Mouse (Mus musculus): ENCODE data around the gene Rabep1. TPM values are rescaled to one million over a fixed set of nuclear protein-coding genes. Genes with fewer than 3 reads are reported as not detected.

Gene Rabep1
- polyA plus RNA-seq, 1 experiment from 2014 or later: 49.6 TPM

DNA sequence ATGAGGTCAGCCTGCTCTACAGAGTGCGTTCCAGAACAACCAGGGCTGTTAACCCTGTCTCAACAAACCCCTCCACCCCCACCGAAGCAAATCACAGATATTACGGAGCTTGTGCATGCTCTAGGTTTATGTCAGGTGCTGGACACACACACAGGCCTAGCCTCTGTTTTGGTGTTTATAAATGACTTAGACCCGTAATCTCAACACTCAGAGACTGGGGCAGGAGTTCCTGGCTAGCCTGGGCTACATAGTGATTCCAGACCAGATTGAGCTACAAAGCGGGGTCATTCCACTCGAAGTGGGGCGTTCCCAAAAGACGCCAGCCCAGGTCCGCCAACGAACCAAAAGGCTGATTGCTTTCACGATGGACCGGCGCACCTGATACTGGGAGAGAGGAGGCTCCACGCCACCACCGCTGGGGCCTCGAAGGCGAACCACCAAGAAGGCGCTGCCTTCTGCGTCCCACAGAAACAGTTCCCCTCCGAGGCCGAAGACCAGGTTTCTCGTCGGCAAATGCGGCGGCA is 124.8 kb downstream of the Rabep1 start:
- Histone ChIP-seq H3K27me3 (no peaks in the 10 kb centered on the region), H3K9ac (replicated peaks) (peak overlapping the region; percentile 87), H3K4me1 (peaks cover 15% of the 10 kb centered on the region), H3K4me3 (peak overlapping the region; percentile 74), H3K9me3 (no peaks in the 10 kb centered on the region), H3K27ac (replicated peaks) (peak overlapping the region; percentile 85), H3K36me3 (peaks cover 35% of the 10 kb centered on the region), H3K4me2 (replicated peaks) (peak overlapping the region; percentile 80)
- ATAC-seq (ENCODE audit: low FRiP score, low read depth): peak; percentile 13
- WGBS: under 1% methylated on average over 25 of the region's 25 CpGs

GRCm38 (mm10) chr11:70969821-70970559 is 125.4 kb downstream of the Rabep1 start, which contains the start of the genes Nup88 and Rpain:
TSS of gene Nup88 (minus strand) at chr11:70969973.
TSS of gene Rpain (plus strand) at chr11:70970213.
- under 1% methylated on average over 43 of the region's 43 CpGs for WGBS
- Histone ChIP-seq H3K4me2 (replicated peaks) (peak within 1 kb of the TSS; percentile 80), H3K9me3 (no peaks in the 10 kb centered on the region), H3K9ac (replicated peaks) (peak within 1 kb of the TSS; percentile 87), H3K27ac (replicated peaks) (peak within 1 kb of the TSS; percentile 85), H3K4me1 (peaks cover 15% of the 10 kb centered on the region), H3K27me3 (no peaks in the 10 kb centered on the region), H3K4me3 (peak within 1 kb of the TSS; percentile 74), H3K36me3 (peaks cover 35% of the 10 kb centered on the region)
- peak; percentile 97 for ATAC-seq (ENCODE audit: low FRiP score, low read depth)

DNA sequence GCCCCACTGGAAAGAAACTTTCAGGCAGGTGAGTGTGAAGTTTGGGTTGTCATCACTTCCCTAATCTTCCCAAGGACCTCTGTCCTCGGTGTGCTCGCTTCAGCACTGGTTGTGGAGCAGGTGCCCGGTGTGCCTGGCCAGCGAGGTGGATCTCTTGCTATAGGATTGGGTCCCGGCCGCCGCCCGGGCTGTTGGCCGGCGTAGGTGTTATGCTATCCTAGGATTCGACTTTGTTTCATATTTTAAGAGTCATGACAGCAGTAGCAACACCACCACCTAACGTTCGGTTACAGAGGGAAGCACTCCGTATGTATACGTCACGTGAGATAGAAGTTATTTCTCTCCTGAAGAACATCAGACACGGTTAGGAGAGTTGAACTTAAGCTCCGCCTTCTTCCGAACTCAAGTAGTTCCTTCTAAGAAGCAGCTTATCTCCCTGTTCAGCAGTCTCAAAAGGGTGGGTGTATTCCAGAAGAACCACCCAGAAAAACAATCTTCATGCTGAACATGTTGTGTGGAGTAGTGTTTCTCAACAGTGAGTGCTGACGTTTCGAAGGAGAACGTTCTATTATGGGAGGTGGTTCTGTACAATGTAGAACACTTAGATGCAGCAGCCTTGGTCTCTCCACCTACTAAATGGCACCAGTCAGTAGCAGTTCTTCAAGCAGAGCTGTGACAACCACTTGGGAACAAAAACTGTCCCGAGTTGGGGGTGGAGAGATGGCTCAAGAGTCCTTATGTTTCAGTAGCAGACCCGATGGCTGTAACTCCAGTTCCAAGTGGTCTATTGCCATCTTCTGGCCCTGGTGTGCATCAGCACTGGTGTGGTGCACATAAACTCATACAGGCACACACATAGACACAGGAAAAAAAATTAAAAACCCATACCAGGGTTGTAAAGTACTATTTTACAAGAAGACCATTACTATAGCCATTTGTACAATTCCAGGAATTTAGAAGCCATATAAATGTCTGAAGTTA is 126.3 kb downstream of the Rabep1 start:
- Histone ChIP-seq H3K4me2 (replicated peaks) (peak overlapping the region; percentile 80), H3K9ac (replicated peaks) (peak overlapping the region; percentile 67), H3K4me3 (peak overlapping the region; percentile 74), H3K27ac (replicated peaks) (peak overlapping the region; percentile 85), H3K9me3 (no peaks in the 10 kb centered on the region), H3K4me1 (peaks cover 15% of the 10 kb centered on the region), H3K36me3 (peaks cover 35% of the 10 kb centered on the region), H3K27me3 (no peaks in the 10 kb centered on the region)
- peak; percentile 39 for ATAC-seq (ENCODE audit: low FRiP score, low read depth)
- WGBS: 17% methylated on average over 24 of the region's 24 CpGs

DNA sequence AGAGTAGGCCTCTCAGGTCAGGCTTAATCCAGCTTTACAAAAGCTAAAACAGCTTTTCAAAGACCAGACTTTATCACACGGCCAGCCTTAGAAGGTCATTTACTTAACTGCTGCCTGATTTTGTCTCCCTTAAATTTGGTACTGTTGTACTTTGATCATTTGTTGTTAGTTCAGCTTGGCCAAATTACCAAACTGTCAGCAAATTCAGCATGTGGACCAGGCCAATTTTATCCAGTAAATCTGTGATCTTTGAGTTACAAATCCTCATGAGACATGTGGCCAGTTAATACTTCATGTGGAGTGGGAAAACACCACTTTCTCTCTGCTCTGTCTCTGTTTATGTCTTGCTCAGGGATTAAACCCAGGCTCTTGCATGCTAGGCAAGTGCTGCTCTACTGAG is 128.0 kb downstream of the Rabep1 start:
- H3K27me3 ChIP-seq: no peaks in the 10 kb centered on the region
- no peak overlapping the region for H3K4me2 ChIP-seq (replicated peaks)
- no peak for ATAC-seq (ENCODE audit: low FRiP score, low read depth)
- H3K9ac ChIP-seq (replicated peaks): no peak overlapping the region
- 60% methylated on average over 1 of the region's 1 CpGs for WGBS
- no peak overlapping the region for H3K27ac ChIP-seq (replicated peaks)
- H3K9me3 ChIP-seq: no peaks in the 10 kb centered on the region
- peaks cover 44% of the 10 kb centered on the region for H3K36me3 ChIP-seq
- H3K4me1 ChIP-seq: peaks cover 15% of the 10 kb centered on the region
- H3K4me3 ChIP-seq: no peak overlapping the region

- Histone ChIP-seq H3K9me3 (no peaks in the 10 kb centered on the region), H3K9ac (replicated peaks) (no peak overlapping the region), H3K36me3 (peaks cover 57% of the 10 kb centered on the region), H3K4me1 (peaks cover 7% of the 10 kb centered on the region), H3K27ac (replicated peaks) (no peak overlapping the region), H3K4me3 (no peak overlapping the region), H3K27me3 (no peaks in the 10 kb centered on the region), H3K4me2 (replicated peaks) (no peak overlapping the region)
- 80% methylated on average over 4 of the region's 4 CpGs for WGBS
- no peak for ATAC-seq (ENCODE audit: low FRiP score, low read depth)
Observed at GRCm38 (mm10) chr11:70973947-70974346, 129.4 kb downstream of the Rabep1 start.

- Histone ChIP-seq H3K9ac (replicated peaks) (no peak overlapping the region), H3K27ac (replicated peaks) (no peak overlapping the region), H3K36me3 (peaks cover 70% of the 10 kb centered on the region), H3K27me3 (no peaks in the 10 kb centered on the region), H3K4me2 (replicated peaks) (no peak overlapping the region), H3K9me3 (no peaks in the 10 kb centered on the region), H3K4me3 (no peak overlapping the region), H3K4me1 (peaks cover 5% of the 10 kb centered on the region)
- 78% methylated on average over 2 of the region's 2 CpGs for WGBS
- ATAC-seq (ENCODE audit: low FRiP score, low read depth): no peak
Observed at GRCm38 (mm10) chr11:70975193-70975592, 130.6 kb downstream of the Rabep1 start.

- Histone ChIP-seq H3K4me2 (replicated peaks) (no peak overlapping the region), H3K36me3 (peaks cover 77% of the 10 kb centered on the region), H3K27me3 (no peaks in the 10 kb centered on the region), H3K27ac (replicated peaks) (no peak overlapping the region), H3K9me3 (no peaks in the 10 kb centered on the region), H3K4me3 (no peak overlapping the region), H3K9ac (replicated peaks) (no peak overlapping the region), H3K4me1 (peaks cover 8% of the 10 kb centered on the region)
- ATAC-seq (ENCODE audit: low FRiP score, low read depth): no peak
- WGBS: 90% methylated on average over 6 of the region's 6 CpGs
Observed at GRCm38 (mm10) chr11:70977293-70977692, 132.7 kb downstream of the Rabep1 start.

DNA sequence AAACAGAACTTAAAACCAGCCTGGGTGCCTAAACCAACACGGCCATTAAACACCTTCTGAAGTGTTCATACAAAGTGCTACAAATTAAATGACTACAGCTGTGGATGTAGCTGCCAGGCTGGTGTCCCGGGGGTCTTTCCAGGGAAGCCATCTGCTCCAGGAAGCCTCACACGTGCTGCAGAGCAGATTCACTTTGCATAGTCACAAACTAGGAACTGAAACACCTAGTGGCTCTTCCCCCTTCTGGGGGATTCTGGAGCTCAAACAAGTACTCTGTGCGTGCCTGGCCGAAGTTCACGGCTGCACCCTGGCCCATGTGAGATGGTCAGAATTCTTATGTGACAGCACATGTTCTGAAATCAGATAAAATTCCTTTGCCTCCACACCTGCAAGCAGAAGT is 135.7 kb downstream of the Rabep1 start:
- Histone ChIP-seq H3K4me3 (no peak overlapping the region), H3K4me1 (peaks cover 8% of the 10 kb centered on the region), H3K27me3 (no peaks in the 10 kb centered on the region), H3K9ac (replicated peaks) (no peak overlapping the region), H3K4me2 (replicated peaks) (no peak overlapping the region), H3K9me3 (no peaks in the 10 kb centered on the region), H3K27ac (replicated peaks) (no peak overlapping the region), H3K36me3 (peaks cover 67% of the 10 kb centered on the region)
- WGBS: 92% methylated on average over 6 of the region's 6 CpGs
- no peak for ATAC-seq (ENCODE audit: low FRiP score, low read depth)

DNA sequence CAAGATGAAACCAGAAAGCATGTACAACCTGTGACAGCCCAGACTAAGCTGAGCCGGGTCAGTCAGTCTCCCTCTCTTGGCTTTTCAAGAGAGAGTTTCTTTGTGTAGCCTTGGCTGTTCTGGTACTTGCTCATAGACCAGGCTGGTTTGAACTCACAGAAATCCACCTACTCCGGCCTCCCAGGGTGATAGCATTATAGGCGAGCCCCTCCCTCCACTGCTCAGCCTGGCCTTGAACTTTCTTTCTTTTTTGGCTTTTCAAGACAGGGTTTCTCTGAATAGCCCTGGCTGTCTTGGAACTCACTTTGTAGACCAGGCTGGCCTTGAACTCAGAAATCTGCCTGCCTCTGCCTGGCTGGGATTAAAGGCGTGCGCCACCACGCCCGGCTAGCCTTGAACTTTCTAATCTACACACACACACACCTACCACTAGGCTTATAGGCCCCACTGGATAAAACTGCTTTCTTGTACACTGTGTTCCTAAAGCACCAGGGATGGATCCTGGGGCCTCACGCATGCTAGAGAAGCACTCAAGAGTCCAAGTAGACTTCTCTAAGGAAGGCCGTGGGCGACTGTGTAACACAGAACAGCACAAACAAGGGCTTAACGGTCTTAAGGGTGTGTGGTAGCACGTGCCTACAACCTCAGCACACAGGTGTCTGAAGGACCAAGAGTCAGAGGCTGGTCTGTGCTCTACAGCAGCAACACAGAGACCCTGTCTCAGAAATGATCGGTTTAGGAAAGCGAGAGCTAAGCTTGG is 136.4 kb downstream of the Rabep1 start:
- H3K4me2 ChIP-seq (replicated peaks): peak overlapping the region; percentile 76; the same call in 1 of the 2 replicates

DNA sequence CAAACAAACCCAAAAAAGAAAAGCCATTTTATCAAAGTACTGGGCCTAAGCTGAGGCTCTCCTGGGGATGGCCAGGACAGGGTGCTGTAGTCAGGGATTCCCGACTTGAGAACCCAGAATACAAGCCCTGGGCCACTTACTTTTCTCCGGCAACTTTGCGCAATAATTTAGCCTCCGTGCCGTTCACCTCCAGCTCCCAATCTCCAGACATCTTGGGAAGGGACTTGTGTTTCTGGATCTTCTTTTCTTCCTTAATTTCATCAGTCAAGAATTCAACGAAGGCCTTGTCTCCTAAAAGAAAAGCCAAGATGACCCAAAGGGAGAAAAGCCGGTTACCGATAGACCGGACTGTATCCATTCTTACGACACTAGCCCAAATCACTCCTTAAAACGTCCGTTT is 137.5 kb downstream of the Rabep1 start:
- Histone ChIP-seq H3K4me2 (replicated peaks) (peak overlapping the region; percentile 76), H3K27me3 (no peaks in the 10 kb centered on the region), H3K4me3 (peak overlapping the region; percentile 100), H3K27ac (replicated peaks) (no peak overlapping the region), H3K9me3 (no peaks in the 10 kb centered on the region), H3K36me3 (peaks cover 67% of the 10 kb centered on the region), H3K9ac (replicated peaks) (peak overlapping the region; percentile 92), H3K4me1 (peaks cover 8% of the 10 kb centered on the region)
- 13% methylated on average over 12 of the region's 12 CpGs for WGBS
- no peak for ATAC-seq (ENCODE audit: low FRiP score, low read depth)

More for the DNA sequence above, 136.4 kb downstream of the Rabep1 start:
- no peak overlapping the region for H3K27ac ChIP-seq (replicated peaks)
- WGBS: 93% methylated on average over 14 of the region's 14 CpGs
- no peaks in the 10 kb centered on the region for H3K27me3 ChIP-seq
- peaks cover 67% of the 10 kb centered on the region for H3K36me3 ChIP-seq
- H3K4me1 ChIP-seq: peaks cover 8% of the 10 kb centered on the region
- no peaks in the 10 kb centered on the region for H3K9me3 ChIP-seq
- no peak for ATAC-seq (ENCODE audit: low FRiP score, low read depth)
- H3K9ac ChIP-seq (replicated peaks): no peak overlapping the region
- H3K4me3 ChIP-seq: no peak overlapping the region

DNA sequence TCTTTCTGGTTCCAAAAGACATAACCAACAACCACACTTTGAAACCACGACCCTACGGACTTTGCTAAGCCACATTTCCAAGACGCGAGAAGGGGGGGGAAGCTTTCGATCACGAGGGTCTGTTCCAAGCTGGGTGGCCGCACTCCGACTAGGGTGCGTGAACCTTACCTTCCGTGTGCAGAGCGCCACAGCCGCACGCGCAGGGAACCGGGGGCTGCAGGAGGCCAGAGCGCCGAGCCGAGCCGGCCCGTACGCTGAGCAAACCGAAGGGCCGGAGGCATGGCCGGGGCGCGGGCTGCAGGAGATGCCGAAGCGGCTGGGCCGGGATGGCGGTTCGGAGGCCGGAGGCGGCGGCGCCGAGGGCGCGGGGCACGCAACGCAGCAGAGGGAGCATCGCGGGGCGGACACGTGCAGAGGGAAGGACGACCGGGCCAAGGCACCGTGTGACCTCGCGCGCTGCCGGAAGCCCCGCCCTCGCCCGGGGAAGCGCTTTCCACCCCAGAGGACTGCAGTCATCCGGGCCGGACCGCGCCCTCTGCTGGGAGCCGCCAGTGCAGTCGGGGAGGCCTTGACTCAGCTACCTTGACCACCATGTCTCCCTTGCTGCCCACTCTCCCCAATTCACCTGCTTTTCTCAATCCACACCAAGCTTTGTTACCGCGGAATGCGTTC is 138.1 kb downstream of the Rabep1 start, which contains the start of gene C1qbp:
TSS of gene C1qbp (minus strand) at position 470 of the 672 bp plus-strand sequence.
- H3K27ac ChIP-seq (replicated peaks): 0 out of 2 replicates have a peak within 1 kb of the TSS, but pooled peaks have one; percentile 46
- H3K4me2 ChIP-seq (replicated peaks): peak within 1 kb of the TSS; percentile 76
- peak within 1 kb of the TSS; percentile 100 for H3K4me3 ChIP-seq
- H3K27me3 ChIP-seq: no peaks in the 10 kb centered on the region
- WGBS: 2% methylated on average over 55 of the region's 64 CpGs
- H3K4me1 ChIP-seq: peaks cover 8% of the 10 kb centered on the region
- peak within 1 kb of the TSS; percentile 92 for H3K9ac ChIP-seq (replicated peaks)
- H3K9me3 ChIP-seq: no peaks in the 10 kb centered on the region
- ATAC-seq (ENCODE audit: low FRiP score, low read depth): peak; percentile 96
- H3K36me3 ChIP-seq: peaks cover 67% of the 10 kb centered on the region

Data from midbrain, embryonic 12.5 days (tissue).